In genomic region chr2:60802191-60802590, GRCm38 (mm10) we compare ENCODE assay signal across 9 mouse cellular contexts.
DNase-seq lines count a peak whose midpoint lies in the region; ATAC-seq and TF ChIP-seq lines count a peak whose summit lies in the region.
"Had no signal": no experiment of that assay in that cellular context is flagged by ENCODE, and none has a peak within 500 bp of the region (broad histone marks: within the 10 kb centered on the region; RNA-seq: fewer than 3 reads in every experiment).

No protein-coding gene starts in this region.

- H3K4me2 ChIP-seq in forebrain, postnatal 0 days (ENCODE audit: low read depth), result no peak overlapping the region
- no peak overlapping the region for H3K4me2 ChIP-seq in liver, embryonic 13.5 days

- 11% methylated on average over 4 of the region's 4 CpGs for WGBS in forebrain, postnatal 0 days
- 41% methylated on average over 4 of the region's 4 CpGs for WGBS in liver, embryonic 13.5 days (ENCODE audit: insufficient replicate concordance)

- H3K36me3 ChIP-seq in forebrain, postnatal 0 days (ENCODE audit: insufficient read depth), result no peaks in the 10 kb centered on the region
- no peaks in the 10 kb centered on the region for H3K36me3 ChIP-seq in liver, embryonic 13.5 days

- TF ChIP-seq CTCF in gastrocnemius, adult 2 months (IDR thresholded peaks at IDR 0.05), result peak; percentile 75
- TF ChIP-seq CTCF in forebrain, postnatal 0 days (IDR thresholded peaks at IDR 0.05; ENCODE audit: low read depth), result peak; percentile 72

- intact Hi-C loops in gastrocnemius, adult 2 months (cut with DNase I), result loop anchor here (5.0 kb wide), 4 partner anchors 50 to 655 kb away; partner anchors contain the start of gene Rbms1
- intact Hi-C loops in gastrocnemius, postnatal 14 days (cut with DNase I; ENCODE audit: low total_unique reads), result loop anchor here (10.0 kb wide), 2 partner anchors 103 to 603 kb away; no protein-coding TSS in a partner anchor

- DNase-seq in gastrocnemius, adult 2 months, result peak; percentile 56
- DNase-seq in gastrocnemius, postnatal 14 days, result no peak
- DNase-seq in thymus, postnatal 4 days, result peak; percentile 20
- DNase-seq in thymus, postnatal 25 days, result no peak
- DNase-seq in forebrain, postnatal 0 days, result peak; percentile 54
- DNase-seq in liver, embryonic 13.5 days, result no peak
- peak; percentile 36 for DNase-seq in right cerebral cortex, postnatal 4 days

- H3K4me3 ChIP-seq in gastrocnemius, adult 2 months, result no peak overlapping the region
- no peak overlapping the region for H3K4me3 ChIP-seq in forebrain, postnatal 0 days (ENCODE audit: low read depth, low read length)
- H3K4me3 ChIP-seq in liver, embryonic 13.5 days (replicated peaks), result no peak overlapping the region
- H3K4me3 ChIP-seq: myocyte had no signal

- H3K4me1 ChIP-seq in forebrain, postnatal 0 days (ENCODE audit: insufficient read depth), result 0 out of 2 replicates have a peak, but pooled peaks cover 3% of the 10 kb centered on the region
- peaks cover 35% of the 10 kb centered on the region for H3K4me1 ChIP-seq in liver, embryonic 13.5 days (replicated peaks)

- H3K27me3 ChIP-seq in forebrain, postnatal 0 days (ENCODE audit: insufficient read depth, low read length), result peaks cover 42% of the 10 kb centered on the region
- no peaks in the 10 kb centered on the region for H3K27me3 ChIP-seq in liver, embryonic 13.5 days

- no peak overlapping the region for H3K9ac ChIP-seq in forebrain, postnatal 0 days
- no peak overlapping the region for H3K9ac ChIP-seq in liver, embryonic 13.5 days

- peak; percentile 38; the same call in 1 of the 2 replicates for ATAC-seq in forebrain, postnatal 0 days
- ATAC-seq in liver, embryonic 13.5 days (ENCODE audit: low read depth), result no peak
- no peak for ATAC-seq in monocyte, adult 5-6 weeks (replicated peaks; ENCODE audit: insufficient number of reproducible peaks, low FRiP score, low TSS enrichment, poor library complexity, severe bottlenecking)

- H3K9me3 ChIP-seq in forebrain, postnatal 0 days (ENCODE audit: low read length), result no peaks in the 10 kb centered on the region
- H3K9me3 ChIP-seq in liver, embryonic 13.5 days (replicated peaks), result no peaks in the 10 kb centered on the region

- H3K27ac ChIP-seq in gastrocnemius, adult 2 months, result peak overlapping the region; percentile 24; the same call in 1 of the 2 replicates
- no peak overlapping the region for H3K27ac ChIP-seq in forebrain, postnatal 0 days (ENCODE audit: low read depth, low read length)
- peak overlapping the region; percentile 29 for H3K27ac ChIP-seq in liver, embryonic 13.5 days

Comparison
In these comparisons a context has a peak if more than half of its experiments do, and no peak if none do; other contexts are left out.
1. DNase-seq: peak in gastrocnemius, adult 2 months (single experiment), thymus, postnatal 4 days (single experiment), forebrain, postnatal 0 days (single experiment) and right cerebral cortex, postnatal 4 days (single experiment); none in gastrocnemius, postnatal 14 days (single experiment), thymus, postnatal 25 days (single experiment) and liver, embryonic 13.5 days (single experiment).